Mouse (Mus musculus): ENCODE measurements at regions not wholly inside any gene's neighbourhood (a gene's known extent, or its start where the extent isn't known, plus 50 kb on each side); places are given as distances from the start of the nearest gene placed in this dataset.
A peak's percentile ranks its signal among the peaks of the same experiment; 100 is the strongest.

DNA sequence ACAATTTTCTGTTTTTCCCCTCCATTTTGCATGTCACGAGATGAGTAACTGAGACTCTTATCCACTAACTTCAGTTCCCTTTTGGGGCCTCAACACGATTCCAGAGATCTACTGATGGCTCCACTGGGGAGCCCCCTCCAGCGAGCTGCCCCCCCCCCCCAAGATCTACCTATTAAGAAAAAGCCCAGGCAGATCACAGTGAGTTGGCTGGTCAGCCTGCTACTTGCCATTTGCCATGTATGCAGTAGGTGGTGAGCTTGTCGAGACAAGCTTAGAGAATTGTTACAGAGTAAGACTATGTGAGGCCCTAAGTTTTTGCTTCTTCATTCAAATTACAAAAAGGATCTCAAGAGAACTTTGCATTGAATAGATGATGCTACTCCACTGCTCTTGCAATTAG lies 426.3 kb upstream of the Ubash3b start:
- no peak for DNase-seq

DNA sequence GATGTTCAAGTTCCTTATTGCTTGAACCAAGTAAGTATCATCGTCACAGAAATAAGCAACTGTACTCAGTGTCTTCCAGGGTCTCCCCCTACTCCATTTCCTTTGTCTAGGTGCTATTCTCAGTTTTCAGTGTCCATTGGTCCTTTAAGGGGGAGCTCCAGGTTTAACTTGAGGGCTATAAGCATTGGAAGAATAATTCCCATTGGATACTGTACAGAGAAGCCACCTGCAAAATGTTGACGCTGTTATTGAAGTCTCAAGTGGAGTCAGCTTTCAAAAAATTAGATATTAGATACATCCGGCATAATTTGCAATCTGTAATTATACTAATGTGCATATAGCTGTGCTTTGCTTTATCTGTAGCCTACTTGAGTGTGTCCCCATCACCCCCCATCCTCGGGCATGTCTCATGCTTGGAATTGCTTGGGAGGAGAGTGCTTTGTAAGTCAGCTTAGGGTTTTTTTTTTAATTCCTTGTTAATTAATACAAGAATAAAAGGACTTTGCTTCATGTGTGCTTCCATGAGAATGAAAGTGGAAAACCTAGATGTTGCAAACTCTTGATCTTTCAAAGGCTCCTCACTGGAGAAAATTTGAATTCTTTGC lies 425.6 kb upstream of the Ubash3b start:
- DNase-seq = peak; percentile 20 to 41

DNA sequence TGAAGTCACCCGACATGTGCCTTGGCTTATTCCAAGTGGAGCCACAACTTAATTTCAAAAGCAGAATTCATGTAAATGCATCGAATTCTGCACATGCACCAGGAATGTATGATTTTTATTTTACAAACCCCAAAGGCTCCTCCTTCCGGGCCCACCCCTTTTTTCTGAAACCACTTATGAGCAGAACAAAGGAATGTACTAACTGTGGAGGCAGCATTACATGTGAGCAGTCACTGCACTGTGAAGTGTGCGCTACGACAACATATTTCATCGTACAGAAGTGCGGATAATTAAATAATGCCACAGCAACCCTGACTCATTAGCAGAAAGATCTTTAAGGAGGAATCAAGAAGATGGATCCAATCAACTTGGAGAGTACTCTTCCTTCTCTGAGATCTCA lies 424.8 kb upstream of the Ubash3b start:
- DNase-seq = no peak

DNA sequence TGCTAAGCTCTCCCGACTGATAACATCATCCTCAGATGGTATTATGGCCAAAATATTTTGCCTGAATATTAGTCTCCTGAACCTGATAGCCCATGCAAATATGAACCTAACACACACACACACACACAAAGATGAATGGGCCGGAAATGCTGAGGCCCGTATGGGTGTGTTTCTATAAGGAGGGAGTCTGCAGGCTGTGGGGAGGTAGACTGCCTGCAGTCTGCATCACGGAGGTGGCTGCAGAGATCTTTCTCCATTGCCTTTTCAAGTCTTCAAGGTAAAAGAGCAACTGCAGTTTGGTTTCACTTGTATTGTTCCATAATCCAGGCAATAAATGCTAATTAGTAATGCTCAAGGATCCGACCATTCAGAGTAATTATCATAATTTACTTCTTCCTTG lies 424.3 kb upstream of the Ubash3b start:
- no peak for DNase-seq

DNA sequence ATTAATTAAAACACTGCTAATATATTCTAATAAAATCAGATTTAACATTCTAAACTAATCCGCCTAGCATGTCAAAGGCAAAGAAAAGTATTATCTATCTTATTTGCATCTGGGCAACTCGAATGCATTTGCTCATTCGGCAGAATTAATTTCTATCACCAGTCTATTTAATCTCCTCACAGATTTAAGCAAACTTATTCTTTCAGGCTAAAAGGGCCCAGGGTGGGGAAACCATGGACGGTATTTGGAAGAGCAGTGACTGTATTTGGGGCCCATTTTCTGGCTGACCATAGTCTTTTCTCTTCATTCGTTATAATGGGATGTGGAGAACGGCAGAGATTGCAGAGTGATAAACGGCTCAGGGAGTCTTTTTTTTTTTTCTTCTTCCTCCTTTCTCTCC lies 423.5 kb upstream of the Ubash3b start:
- no peak for DNase-seq

DNA sequence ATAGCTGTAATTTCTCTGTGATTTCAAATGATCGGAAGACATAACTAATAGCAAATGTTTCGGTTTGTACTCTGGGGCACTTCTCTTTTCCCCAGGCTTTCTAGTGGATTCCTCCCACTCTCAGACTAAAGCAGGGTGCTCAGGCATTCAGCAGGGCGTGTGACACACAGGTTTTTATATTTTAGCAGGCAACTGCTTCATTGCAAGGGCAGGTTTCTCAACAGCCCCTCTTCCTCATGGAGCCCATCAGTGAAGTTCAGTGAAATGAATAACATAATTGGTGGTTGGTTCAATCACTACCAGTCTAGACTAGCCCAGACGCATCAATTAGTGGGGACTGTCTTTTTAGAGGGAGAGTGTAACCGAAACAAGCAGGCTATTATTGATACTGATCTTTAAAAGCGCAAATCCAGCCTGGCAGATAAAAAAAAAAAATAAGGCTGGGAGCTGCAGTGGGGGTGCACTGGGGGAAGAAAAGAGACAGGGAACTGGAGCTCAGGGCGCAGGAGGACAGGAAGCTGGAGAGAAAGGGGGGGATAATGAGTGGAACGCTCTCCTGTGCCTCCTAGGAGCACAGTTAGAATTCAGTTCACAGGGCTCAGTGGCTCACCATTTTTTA lies 422.3 kb upstream of the Ubash3b start:
- DNase-seq = no peak

DNA sequence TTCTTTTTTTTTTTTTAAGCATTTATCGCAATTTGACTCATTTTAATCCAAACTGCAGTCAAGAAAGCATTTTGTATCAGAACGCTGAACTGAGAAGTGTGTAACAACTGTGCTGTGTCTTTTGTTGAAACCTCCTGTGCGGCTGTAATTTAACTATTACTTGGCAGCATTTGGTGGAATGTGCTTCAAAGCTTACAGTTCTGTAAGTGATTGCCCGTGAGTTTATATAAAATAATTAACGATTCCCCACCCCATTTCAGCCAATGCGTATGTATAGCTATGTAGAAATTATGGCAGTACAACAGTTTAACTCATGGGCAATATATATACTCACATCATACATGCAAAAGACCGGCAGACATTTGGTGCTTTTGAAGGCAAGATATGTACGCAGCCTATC lies 421.8 kb upstream of the Ubash3b start:
- no peak for DNase-seq

DNA sequence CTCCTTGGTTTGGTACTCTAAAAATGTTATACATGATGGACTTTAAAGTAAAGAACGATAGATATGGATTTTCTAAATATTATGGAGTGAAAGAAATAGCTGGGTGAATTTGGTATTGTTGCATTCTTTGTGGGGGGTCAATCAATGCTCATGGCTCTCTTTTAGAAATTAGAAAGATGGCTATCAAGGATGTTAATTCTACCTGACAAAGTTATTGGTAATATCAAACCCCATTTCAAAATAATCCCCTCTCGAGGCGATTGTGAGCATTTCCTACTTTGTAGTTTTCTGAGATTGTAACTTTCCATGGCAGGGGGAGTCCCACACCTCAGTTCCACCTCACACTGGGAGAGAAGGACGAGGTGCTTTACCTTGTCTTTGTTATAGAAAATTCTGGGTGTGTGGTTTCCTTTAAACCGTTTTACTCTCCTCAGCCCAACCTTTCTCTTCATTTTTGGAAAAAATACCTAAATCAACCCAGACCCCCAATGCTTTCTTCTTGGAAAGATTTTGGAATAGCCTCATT lies 421.3 kb upstream of the Ubash3b start:
- DNase-seq = no peak

DNA sequence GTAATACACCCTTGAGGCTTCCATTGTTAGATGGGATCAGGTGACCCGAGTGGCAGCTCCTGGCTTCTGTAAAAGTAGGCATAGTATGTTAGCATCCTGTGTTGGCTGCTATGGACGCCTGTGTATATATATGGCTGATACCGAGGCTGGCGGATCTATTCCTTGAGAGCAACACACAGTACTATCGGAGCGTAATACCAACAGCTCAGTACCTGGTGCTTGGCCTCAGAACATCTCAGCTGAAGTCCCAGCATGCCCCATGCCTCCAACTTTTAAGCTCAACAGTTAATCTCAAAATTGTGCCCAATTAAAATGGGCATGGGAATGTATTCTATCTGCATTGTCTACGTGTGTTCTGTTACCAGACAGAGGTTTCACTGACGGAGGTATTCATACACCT lies 420.7 kb upstream of the Ubash3b start:
- DNase-seq = no peak

DNA sequence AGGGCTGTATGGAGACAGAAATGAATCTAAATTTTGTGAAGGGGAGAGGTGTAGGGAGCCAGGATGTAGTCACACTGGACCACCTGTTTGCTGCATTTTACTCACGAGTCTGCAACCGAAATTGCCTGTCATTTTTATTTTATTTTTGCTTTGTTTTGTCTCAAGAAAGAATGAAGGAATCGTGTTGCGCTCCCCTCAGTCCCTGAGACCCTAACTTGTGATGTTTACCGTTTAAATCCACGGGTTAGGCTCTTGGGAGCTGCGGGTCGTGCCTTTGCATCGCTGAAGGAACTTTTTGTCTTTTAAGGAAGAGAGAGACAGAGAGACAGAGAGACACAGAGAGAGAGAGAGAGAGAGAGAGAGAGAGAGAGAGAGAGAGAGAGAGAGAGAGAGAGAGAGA lies 420.2 kb upstream of the Ubash3b start:
- no peak for DNase-seq

DNA sequence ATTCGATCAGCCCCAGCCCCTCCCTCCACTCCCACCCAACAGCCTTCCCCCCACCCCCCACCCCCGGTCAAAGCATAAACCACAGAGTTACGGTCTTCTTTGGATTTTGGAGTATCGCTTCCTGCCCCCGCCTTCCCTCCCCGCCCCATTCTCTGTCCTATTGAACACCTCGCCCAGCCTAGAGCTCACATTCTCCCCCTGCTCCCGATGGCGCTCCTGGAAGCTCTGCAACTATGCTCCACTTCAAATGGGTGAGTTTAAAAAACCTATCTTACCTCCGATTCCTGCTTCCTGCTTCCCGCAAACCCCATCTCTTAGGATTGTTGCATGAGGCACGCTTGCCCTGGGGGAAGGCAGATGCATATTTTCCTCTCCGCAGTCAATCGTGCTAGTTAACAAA lies 419.7 kb upstream of the Ubash3b start:
- DNase-seq = no peak

DNA sequence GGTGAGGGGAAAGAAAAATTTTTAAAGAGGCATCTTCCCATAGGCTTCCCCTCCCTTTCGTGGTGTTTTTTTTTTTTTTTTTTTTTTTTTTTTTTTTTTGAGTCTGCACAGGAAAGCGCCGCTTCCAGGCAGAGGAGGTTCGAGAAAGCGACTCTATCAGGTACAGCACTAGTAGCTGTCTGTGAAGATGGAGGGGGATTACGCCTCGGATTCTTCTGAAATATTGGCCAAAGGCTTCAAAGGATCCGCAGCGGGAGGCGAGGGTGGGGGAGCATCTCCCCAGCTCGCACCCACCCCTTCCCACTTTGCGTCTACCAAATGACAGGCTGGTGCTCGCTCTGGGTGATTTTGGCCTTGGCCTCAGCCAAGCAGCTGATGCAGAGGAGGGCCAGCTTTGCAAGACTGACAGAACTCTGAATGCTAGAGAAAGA lies 419.1 kb upstream of the Ubash3b start:
- no peak for DNase-seq

DNA sequence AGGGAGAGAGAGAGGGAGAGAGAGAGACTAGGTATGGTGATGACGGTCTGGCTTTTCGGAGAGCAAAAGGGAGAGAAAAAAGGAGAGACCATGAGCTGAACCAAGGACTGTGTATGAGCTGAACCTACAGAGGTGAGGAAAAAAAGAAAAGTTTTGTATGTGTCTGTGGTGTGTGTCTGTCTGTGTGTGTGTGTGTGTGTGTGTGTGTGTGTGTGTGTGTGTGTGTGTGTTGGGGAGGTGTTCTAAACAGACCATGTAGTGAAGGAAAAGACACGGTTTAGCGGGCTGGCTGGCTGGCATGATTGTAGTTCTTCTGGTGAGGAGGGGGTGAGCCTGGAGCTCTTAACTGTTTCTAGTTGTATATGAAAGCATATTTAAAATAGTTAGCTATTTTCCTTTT lies 418.6 kb upstream of the Ubash3b start:
- no peak for DNase-seq

DNA sequence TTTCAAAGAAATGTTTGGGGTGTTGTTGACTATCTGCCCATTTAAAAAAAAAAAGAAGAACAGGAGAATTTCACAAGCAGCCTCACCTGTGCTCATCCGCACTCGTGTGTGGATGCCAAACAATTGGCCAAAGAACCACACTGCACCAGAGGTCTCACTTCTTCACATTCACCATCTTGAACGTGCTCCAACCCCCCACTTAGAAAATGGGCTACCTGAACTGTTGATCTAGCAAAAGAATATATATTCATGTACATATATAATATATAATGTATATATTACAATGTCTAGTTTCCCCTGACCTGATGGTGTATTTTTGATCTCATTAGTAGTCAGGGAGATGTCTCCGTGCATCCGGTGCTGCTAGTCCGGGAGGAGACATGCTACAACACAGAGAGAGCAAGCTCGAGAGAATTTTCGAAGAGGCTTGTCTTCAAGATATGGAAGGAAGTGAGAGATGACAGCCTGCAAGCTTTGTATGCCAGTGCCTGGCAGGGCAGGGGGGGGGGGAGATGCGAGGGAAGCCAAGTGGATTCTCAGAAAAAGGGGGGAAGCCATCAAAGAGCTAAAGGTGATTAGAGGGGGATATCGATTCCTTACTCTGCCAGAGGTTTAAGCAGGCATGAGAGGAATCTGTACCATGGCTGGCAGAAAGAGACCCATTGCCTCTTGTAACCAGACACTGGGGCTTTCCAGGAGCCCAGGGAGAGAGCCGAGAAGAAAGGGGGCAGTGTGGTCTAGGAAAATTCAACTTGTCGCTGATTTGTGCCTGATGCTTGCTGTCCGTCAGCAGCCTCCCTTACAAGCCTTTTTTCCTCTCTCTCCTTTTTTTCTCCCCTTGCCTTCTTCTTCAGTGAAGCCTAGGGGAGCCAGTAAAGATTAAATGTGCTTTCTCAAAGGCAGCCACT lies 417.9 kb upstream of the Ubash3b start:
- peak; percentile 54 to 68 for DNase-seq

DNA sequence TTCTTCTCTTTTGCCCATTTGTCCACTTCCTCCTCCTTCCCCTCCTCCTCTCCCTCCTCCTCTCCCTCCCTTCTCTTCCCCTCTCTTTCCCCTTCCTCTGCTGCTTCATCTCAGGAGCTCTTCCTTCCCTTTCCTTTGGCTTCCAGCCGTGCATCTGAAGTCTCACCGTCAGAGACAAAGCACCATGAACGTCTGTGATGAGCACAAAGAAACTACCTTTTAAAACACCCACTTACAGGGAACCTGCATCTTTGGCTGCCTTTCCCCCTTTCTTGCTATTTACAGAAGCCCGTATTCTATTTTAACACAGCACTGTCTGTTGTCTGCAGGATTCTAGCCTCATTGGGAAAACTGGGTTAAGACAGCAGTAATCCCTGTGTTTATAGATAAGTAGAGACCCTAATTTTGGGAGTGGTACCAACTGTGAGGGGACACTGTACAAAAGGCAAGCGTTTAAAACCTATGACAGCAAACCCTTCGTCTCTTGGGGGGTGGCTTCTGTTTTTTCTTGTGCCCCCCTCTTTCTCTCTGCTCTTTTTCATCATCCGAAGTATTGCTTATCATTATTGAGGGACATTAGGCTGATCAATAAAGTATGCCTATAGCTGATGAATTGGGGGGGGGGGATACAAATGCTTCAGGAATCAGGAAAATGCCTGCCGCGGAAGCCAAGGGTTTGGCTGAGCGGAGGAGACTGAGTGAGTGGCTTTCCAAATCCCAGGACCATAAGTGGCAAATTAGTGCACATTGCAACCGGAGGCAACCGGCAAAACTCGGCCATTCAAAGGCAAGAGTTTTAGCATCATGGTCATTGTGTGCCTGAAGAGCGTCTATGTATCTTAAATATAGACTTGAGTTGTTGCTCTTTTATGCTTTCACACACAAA lies 417.0 kb upstream of the Ubash3b start:
- no peak for DNase-seq

DNA sequence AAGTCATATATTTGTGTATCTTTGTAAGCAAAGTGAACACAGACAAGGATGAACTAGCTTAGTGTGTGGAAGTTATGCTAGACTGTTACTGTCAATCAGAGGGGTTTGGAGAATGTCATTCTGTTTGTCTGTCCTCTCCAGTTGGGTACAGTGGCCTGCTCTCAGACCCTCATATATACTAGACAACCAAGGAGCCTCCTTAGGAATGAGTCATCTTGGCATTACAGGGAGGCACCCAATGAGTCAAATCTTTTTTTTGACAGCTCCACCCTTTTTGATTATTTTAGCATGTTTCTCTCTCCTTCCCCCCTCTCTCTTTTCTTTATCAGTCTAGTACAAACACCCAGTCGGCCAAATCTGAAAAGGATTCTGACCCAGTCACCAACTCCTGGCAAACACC lies 416.3 kb upstream of the Ubash3b start:
- DNase-seq = no peak

DNA sequence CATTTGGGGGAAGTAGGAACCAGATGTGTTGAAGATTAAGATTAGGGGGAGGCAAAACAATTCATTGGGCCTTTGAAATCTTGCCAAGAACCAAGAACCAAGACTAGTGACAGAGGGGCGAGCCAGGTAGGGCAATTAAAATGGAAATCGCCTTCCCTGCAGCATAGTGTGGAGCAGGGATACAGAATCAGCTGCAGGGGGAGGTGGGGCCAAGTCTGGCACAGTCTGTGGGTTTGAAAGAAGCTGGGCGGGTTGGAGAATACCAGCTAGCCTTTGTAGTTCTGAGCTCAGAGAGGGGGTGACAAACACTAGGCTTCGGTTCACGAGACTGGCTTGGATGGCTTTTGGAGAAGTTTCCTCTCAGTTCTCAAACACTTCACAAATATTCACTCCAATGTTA lies 414.3 kb upstream of the Ubash3b start:
- DNase-seq = no peak

DNA sequence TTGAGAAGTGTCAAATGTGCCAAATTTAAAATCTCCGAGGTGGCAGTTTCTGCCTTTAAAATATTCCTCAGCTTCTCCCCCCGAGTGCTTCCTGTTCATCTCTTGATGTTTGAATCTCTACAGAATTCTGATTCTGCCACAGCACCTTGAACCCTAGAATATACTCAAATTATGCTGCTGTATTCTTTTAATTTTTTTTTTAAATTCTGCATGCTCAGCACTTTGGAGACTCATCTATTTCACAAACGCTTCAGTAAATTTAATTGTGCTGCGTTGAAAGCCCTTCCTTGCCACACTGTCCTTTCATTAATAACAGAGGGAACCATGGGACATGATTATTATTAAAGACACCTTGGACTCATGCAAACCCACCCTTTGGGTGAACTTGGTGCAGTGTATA lies 408.8 kb upstream of the Ubash3b start:
- DNase-seq = no peak

DNA sequence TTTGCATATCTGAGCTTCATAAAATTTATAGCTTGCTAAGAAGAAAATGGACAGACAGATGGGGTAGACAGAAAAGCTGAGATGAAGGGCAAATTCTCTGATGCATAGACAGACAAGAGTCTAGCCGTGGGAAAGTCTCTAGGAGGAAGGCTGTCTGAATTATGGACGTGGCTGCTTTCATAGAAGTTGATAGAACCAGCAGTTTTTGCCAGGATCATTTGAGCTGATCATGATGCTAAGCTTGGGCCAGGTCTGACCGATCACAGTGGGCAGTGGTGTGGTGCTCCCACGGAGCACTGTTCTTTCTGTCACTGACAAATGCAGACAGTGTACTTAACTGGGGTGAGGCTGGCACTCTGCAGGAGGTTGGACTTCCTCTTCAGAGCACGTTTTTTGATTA lies 405.0 kb upstream of the Ubash3b start:
- DNase-seq = no peak

DNA sequence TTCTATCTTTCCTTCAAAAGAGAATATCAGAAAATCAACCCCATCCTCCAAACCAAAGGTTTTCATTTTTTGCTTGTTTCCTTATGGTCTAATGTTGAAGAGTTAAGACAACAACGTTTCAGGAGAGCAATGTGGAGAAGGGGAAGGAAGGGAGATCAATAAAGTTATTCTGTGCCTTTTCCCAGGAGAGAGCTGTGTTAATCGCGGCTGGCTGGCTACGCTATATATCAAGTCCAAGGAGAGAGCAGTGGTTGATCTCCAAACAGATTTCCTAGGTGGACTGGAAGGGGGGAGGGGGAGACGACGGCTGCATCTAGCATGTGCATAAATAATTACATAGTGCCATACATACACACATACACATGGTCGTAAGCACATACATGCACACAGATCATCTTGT lies 404.3 kb upstream of the Ubash3b start:
- DNase-seq = no peak

DNA sequence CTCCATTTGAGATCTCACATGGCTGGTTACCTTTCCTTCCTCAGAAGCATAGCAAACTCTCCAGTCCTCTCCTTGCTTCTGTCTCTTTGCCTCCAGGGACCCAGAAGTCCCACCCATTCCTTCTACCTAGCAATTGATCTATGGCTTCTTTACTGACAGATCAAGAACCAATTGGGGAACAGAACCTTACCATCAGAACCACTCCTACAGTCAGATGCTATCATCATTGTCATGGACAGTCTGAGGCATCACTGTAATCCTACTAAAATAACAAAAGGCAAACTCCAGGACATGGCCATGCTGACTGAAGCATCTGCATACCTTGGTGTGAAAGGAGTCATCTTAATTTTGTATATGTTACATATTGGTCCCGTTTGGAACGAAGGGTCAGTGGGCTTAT lies 401.9 kb upstream of the Ubash3b start:
- DNase-seq = no peak

DNA sequence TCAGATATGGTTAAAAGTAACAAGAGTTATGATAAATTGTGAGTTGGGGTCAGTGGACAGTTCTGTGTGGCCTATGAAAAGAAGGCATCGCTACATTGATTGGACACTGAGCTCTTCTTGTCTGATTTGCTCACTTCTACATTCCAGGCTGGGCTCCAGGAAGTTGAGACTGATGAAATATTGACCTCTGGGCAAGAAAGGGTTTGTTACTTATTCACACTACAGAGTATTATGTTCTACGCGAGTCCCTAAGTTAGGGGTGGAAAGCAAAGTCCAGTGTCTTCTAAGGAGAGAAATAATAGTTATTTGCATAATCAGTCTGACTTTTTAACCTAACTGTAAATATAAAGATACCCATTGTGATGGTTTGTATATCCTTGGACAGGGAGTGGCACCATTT lies 397.0 kb upstream of the Ubash3b start:
- DNase-seq = peak; percentile 20 to 34

DNA sequence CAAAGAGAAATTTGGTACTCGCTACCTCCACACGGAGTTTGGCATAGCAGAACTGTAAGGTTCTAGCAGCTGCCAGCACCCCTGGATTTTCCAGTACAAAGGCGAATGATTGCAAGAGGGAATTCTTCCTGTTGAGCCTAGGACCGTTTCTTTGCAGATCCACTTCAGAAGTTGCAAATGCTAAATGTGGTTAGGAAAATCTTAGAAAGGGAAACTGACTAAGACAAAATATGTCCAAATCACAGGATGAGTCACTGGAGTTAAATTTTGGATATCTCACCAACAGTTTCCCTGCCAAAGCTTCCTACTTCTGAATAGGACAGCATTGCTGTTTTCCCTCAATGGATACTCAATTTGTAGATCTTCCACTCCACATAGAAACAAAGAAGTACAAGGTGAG lies 395.4 kb upstream of the Ubash3b start:
- DNase-seq = no peak
